Mouse (Mus musculus): Measurements from ENCODE around the gene Phactr3.
A peak's percentile ranks its signal among the peaks of the same experiment; 100 is the strongest.

The Phactr3 gene

DNA sequence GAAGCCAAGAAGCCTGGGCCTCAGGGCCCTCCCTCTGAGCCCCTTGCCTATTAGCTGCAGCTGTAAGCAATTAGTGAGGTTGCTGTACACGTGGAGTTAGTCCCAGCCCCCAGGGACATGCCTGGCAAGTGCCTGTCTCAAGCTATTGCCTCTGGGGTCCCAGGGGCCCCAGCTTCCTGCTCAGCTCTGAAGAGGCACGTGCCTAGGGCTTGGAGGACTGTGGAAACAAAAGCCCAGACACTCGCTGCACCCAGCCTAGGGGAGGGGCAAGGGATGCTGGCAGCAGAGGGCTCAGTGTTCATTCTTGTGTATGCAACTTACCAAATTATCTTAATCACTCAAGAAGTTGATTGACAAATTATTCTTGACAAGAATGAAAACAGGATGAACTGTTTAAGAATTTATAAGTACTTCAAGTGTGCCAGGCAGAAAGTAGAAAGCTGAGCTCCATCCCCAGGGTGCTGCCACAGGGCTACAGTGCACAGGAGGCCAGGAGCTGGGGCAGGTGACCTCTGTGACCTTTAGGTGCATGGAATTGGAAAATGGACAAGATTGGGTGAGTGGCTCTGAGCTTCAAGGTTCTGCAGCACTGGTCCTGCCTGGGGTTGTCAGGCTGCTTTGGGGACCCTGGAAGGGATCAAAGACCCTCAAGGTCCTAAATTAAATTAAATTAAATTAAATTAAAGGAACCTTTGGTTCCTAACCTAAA is 138.5 kb downstream of the Phactr3 start:
- no peak for DNase-seq (ENCODE audit: low read depth)

DNA sequence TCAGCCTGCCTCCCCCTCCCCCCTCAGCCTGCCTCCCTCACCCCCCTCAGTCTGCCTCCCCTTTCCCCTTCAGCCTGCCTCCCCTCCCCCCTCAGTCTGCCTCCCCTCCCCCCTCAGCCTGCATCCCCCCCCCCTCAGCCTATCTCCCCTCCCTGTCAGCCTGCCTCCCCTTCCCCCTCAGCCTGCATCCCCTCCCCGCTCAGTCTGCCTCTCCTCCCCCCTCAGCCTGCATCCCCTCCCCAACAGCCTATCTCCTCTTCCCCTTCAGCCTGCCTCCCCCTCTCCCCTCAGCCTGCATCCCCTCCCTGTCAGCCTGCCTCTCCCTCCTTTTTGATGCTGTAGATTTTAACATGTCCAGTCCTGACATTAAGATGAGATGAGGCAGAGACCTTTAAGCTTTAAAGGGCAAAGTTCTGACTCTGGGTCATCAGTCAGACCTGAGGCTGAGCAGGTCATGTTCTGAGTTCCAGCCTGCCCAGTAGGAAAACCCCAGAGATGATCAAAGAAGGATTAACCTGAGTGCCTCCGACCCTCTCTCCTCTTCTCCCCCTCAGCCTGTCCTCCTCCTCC is 139.3 kb downstream of the Phactr3 start:
- DNase-seq (ENCODE audit: low read depth): no peak

GRCm38 (mm10) chr2:178263055-178263454 is 144.3 kb downstream of the Phactr3 start:
- DNase-seq (ENCODE audit: low read depth): no peak

DNA sequence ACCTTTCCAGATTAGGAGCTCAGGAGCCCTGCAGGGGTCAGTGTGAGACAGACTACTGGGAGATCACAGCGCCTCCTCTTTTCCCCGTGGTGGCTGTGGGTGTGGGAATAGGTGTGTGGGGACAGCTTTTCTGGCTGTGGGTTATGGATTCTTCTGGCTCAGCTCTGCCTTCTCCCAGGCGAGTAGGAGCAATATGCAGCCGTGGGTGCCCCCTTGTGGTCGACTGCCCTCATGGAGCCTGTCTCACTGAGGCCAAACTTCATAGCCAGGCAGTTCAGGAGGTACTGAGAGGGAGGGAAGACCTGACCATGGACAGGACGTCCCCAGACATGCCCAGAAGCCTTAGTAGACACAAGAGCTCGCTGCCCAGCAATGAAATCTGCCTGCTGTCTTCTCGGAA is 145.6 kb downstream of the Phactr3 start:
- DNase-seq (ENCODE audit: low read depth): peak; percentile 20

GRCm38 (mm10) chr2:178265454-178265853 is 146.7 kb downstream of the Phactr3 start:
- no peak for DNase-seq (ENCODE audit: low read depth)

DNA sequence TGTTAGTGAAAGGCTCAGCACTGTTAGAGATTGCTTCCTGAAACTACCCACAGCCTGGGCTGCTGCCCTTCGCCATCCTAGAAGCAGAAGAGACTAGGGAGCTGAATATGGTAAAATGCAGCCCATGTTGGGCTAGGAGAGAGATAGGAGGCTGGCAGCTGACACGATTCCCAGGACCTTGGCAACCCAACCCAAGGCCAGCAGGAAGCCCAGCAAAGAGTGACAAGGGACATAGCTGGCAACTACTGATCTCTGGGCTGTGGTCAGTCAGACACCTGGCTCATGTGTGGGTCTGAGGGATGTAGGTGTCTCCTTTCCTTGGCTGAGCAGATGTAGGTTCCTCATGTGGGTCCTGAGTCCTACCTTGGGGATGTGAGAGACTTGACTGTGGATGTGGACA is 152.0 kb downstream of the Phactr3 start:
- no peak for DNase-seq (ENCODE audit: low read depth)

DNA sequence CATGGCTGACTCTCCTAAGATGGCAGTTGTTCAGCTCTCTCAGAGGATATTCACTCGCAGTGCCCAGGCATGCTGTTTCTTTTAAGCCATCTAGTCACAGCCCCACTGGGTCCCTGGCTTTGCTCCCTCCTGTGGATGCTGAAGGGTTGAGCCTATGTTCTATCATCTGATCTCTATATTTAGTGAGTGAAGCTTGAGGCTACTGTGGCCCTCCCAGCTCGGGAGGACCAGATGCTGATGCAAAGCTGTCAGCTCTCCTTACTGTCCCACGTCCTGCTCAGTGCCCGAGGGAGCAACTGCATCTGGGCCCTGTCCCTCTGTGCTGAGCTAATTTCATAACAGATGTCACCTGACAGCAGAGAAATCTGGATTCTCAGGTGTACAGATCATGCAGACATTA is 153.6 kb downstream of the Phactr3 start:
- no peak for DNase-seq (ENCODE audit: low read depth)

DNA sequence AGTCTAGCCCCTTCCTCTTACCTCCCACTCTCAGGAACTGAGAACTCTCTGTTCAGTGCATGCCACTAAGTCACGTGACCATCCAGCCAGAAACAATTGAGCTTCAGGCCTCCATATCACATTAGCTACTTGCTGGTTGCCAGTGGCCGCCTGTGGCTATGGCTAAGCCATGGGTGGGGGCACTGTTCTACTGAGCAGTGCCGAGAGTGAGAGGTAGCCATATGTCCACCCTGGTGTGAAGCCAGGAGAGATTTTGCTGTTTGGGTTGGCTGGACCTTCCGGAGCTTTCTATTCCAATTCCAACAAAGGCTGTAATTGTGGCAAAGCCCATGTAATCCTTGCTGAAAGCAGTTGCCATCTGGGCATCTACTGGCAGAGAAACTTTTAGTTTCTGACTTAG is 155.4 kb downstream of the Phactr3 start:
- DNase-seq (ENCODE audit: low read depth): no peak

DNA sequence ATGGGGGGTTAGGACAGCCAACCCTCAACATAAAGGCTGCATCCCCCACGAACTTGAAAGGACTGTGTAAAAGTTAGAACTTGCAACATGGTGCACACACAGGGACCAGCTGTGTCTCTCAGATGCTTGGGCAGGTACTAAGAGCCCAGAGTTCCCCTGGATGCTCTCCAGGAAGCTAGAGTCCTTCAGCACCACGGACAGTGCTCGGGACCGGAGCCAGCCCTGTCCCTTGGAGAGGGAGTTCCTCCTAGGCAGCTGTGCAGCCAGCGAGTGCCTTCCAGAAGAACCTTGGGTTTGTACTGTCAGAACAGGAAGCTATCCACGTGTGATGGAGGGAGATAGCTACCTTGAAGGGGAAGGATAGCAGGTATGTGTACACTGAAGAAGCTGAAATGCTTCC is 158.4 kb downstream of the Phactr3 start:
- no peak for DNase-seq (ENCODE audit: low read depth)

DNA sequence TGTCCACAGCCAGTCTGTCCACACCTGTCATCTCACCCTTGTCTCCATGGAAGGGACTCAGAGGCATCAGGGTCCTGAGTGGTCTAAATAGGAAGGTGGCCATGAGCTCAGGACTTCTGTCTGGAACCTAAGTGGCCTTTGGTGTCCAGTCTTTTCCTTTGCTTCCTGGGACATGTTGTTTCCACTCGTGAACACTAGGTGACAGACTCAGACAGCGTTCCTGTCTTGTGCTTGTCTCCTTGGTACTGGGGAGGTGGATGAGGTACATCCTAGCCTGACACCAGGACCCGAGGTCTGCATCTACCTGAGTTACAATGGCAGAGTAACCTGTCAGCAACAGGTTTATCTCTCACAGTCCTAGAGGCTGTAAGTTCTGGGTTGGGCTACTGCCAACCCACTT is 162.4 kb downstream of the Phactr3 start:
- DNase-seq (ENCODE audit: low read depth): no peak

GRCm38 (mm10) chr2:178287285-178287684 is 168.5 kb downstream of the Phactr3 start:
- DNase-seq (ENCODE audit: low read depth): no peak

- DNase-seq (ENCODE audit: low read depth): no peak
Observed at GRCm38 (mm10) chr2:178288666-178289065, 169.9 kb downstream of the Phactr3 start.

GRCm38 (mm10) chr2:178303453-178304187 is 184.8 kb downstream of the Phactr3 start:
- DNase-seq (ENCODE audit: low read depth): no peak

- no peak for DNase-seq (ENCODE audit: low read depth)
Observed at GRCm38 (mm10) chr2:178304188-178304529, 185.4 kb downstream of the Phactr3 start.

- DNase-seq (ENCODE audit: low read depth): no peak
Observed at GRCm38 (mm10) chr2:178304669-178305068, 185.9 kb downstream of the Phactr3 start.

DNA sequence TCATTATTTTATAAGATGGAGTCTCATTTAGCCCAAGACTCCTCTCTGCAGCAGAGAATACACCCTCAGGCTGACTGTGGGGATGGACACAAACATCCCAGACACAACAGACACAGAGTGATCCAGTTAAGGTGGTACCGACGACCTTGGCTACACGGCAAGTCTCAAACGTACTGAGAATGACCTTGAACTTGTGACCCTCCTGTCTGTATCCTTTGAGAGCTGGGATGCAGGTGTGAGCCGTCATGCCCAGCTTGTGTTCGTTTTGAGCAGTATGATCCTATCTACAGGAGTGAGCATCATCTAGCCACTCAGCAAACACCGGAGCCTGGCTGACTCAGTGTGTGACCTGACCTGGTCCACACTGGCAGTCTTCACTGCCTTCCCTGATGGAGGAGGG is 194.8 kb downstream of the Phactr3 start:
- DNase-seq (ENCODE audit: low read depth): no peak

GRCm38 (mm10) chr2:178316281-178316680 is 197.5 kb downstream of the Phactr3 start:
- DNase-seq (ENCODE audit: low read depth): no peak

- DNase-seq (ENCODE audit: low read depth): no peak
Observed at GRCm38 (mm10) chr2:178319766-178320165, 201.0 kb downstream of the Phactr3 start.

DNA sequence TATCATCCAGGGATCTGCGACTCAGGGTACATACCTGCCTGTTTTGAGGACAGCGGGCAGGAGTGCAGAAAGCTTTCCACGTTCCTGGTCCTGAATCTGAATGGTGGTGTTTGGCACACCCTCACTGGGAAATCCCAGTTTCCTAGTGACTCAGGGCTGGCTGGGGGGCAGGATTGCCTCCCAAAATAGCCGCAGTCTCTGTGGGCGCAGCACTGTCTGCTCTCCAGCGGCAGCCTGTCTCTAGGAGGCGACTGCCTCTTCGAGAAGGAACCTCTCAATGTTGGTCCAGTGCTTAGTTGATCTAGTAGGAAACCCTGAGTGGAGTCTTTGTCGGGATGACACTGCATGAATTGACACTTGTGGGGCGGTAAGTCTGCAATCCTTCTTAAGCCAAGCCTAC is 202.5 kb downstream of the Phactr3 start:
- no peak for DNase-seq (ENCODE audit: low read depth)

- DNase-seq (ENCODE audit: low read depth): no peak
Observed at GRCm38 (mm10) chr2:178324410-178324809, 205.6 kb downstream of the Phactr3 start.

DNA sequence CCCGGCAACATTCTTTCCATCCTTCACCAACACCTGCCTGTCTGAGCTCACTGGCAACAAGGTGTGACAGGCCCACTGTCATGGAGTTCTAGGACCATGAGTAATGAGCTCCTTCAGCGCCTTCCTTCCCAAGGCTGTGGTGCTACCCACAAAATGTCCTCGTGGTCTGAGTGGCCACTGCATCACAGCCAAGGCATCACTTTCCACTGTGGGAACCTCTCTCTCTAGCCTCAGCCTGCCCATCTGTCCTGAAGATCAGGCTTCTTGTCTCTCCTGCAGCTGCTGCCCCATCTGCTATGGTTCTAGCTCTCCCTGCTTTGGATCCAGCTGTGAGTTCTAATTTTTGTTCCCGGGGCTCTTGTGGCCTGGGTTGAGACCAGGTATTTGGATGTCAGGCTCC is 206.0 kb downstream of the Phactr3 start:
- no peak for DNase-seq (ENCODE audit: low read depth)

DNA sequence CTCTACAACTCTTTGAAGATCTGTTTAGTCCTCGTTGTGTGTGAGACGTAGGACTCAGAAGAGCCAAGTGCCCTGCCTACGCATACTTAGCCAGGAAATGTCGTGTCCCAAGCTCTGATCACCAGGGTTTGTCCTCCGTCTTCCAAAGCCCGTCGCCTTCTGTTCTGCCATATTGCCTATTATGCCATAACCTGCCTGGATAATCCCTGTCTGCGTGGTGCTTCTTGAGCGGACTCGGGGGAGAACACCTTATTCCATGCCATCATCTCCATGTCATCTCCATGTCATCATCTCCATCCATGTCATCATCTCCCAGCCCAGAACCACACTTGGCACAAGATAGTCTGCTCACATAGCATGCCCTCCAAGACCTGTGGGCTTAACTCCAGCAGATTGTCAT is 207.3 kb downstream of the Phactr3 start:
- DNase-seq (ENCODE audit: low read depth): no peak

- no peak for DNase-seq (ENCODE audit: low read depth)
Observed at GRCm38 (mm10) chr2:178326750-178327465, 208.1 kb downstream of the Phactr3 start.

Data from c-Kit-positive CD71-positive TER-119-negative erythroid progenitor cells, embryonic 14.5 days (primary cell).